Mouse (Mus musculus) neural tube, embryonic 14.5 days (tissue): ENCODE measurements around the gene Ccdc155. TPM values are rescaled to one million over a fixed set of nuclear protein-coding genes. Genes with fewer than 3 reads are reported as not detected.

ENCODE experiments used
- ATAC-seq: fragments of 200-750 bp; cut with Nextera tagmentation; 2 replicates; pipeline ENCODE4 v1.8.0; 2017; ENCODE audit warnings: low read depth, mild to moderate bottlenecking, moderate TSS enrichment, moderate library complexity
- H3K27ac ChIP-seq: fragments of 300-500 bp; sonication (generic); 2 replicates; pipeline ENCODE4 v1.5.1; 2014; ENCODE audit warnings: low read depth, mild to moderate bottlenecking, control low read depth, low read length, moderate library complexity, mixed read lengths
- H3K27me3 ChIP-seq: fragments of 300-500 bp; sonication (generic); 2 replicates; pipeline ENCODE4 v1.6.1; 2014; ENCODE audit warnings: low read length; ENCODE audit not compliant: control insufficient read depth, insufficient read depth
- H3K36me3 ChIP-seq: fragments of 300-500 bp; sonication (generic); 2 replicates; pipeline ENCODE4 v1.6.1; 2014; ENCODE audit warnings: low read length, mixed read lengths; ENCODE audit not compliant: control insufficient read depth, insufficient read depth
- H3K4me1 ChIP-seq: fragments of 300-500 bp; sonication (generic); 2 replicates; pipeline ENCODE4 v1.6.1; 2014; ENCODE audit warnings: low read length; ENCODE audit not compliant: control insufficient read depth, insufficient read depth
- H3K4me2 ChIP-seq: fragments of 300-500 bp; sonication (generic); 2 replicates; pipeline ENCODE4 v1.6.1; 2014; ENCODE audit warnings: mild to moderate bottlenecking, low read depth, low read length, control low read depth
- H3K4me3 ChIP-seq: fragments of 300-500 bp; sonication (generic); 2 replicates; pipeline ENCODE4 v1.5.1; 2014; ENCODE audit warnings: low read depth, low read length, control low read depth, mixed read lengths
- H3K9ac ChIP-seq: fragments of 300-500 bp; sonication (generic); replicated peaks from 2 replicates; pipeline ENCODE4 v1.6.1; 2014; ENCODE audit warnings: low read depth, mild to moderate bottlenecking, control low read depth, low read length, mixed read lengths
- H3K9me3 ChIP-seq: fragments of 300-500 bp; sonication (generic); 2 replicates; pipeline ENCODE4 v1.6.1; 2016; ENCODE audit warnings: low read length; ENCODE audit not compliant: control insufficient read depth
- WGBS: fragments of 180-500 bp; shearing (Covaris S2); extraction: QIAGEN DNeasy Blood & Tissue Kit; methylation state at CpG from one replicate; pipeline ENCODE4 v1.1.7; 2014; 5-methylcytosine and 5-hydroxymethylcytosine counted together
- polyA plus RNA-seq: library from polyadenylated mRNA; unstranded; fragments of >200 nt; fragmentation: Nextera tagmentation; extraction: Ambion mirVana; gene quantifications from 2 replicates; pipeline ENCODE4 v1.2.1, GENCODE M21; 2014

Gene Ccdc155
- polyA plus RNA-seq, 1 experiment from 2014 or later = 0.50 TPM

DNA sequence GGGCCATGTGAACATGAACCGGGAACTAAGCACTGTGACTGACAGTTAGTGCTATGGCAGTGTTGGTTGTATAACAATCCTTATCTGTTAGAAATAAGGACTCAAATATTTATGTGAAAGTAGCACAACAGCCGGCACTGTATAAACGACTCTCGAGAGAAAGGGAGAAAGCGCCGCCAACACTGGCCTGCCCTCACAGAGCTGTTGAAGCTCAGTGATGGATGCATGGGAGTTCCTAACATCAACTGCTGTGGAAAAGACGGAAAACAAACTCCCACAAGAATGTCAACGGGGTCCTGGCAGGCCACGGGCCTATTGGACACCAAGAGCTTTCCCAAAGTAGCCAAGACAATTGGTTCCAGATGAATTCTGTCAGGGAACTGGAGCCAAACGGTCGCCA lies 53.4 kb downstream of the Ccdc155 start:
- ATAC-seq = no peak

DNA sequence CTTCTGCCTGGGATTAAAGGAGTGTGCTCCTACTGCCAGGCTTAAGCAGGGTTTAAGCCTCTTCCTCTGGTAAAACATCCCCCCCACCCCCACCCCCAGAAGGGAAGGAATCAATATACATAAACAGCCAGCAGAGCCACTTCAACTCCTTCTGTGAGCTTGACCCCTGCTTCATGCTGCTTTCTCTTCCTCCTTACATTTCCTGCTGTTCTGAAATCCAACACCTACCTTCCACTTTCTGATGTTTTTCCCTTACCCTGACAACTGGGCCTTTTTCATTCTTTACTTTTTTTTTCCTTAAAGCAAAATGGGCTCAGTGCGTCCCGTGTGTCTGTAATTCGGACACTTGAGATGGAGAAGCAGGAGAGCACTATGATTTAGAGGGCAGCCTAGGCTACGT lies 54.4 kb downstream of the Ccdc155 start:
- Histone ChIP-seq H3K4me1 (peaks cover 5% of the 10 kb centered on the region), H3K27me3 (no peaks in the 10 kb centered on the region), H3K4me2 (no peak overlapping the region), H3K27ac (no peak overlapping the region), H3K36me3 (no peaks in the 10 kb centered on the region), H3K9ac (no peak overlapping the region), H3K4me3 (no peak overlapping the region), H3K9me3 (no peaks in the 10 kb centered on the region)
- 76% methylated on average over 4 of the region's 4 CpGs for WGBS
- ATAC-seq = no peak

More for the DNA sequence above, 53.4 kb downstream of the Ccdc155 start:
- Histone ChIP-seq H3K4me3 (no peak overlapping the region), H3K36me3 (no peaks in the 10 kb centered on the region), H3K27ac (no peak overlapping the region), H3K4me1 (peaks cover 10% of the 10 kb centered on the region), H3K4me2 (no peak overlapping the region), H3K9me3 (no peaks in the 10 kb centered on the region), H3K27me3 (no peaks in the 10 kb centered on the region), H3K9ac (no peak overlapping the region)
- 55% methylated on average over 11 of the region's 11 CpGs for WGBS

DNA sequence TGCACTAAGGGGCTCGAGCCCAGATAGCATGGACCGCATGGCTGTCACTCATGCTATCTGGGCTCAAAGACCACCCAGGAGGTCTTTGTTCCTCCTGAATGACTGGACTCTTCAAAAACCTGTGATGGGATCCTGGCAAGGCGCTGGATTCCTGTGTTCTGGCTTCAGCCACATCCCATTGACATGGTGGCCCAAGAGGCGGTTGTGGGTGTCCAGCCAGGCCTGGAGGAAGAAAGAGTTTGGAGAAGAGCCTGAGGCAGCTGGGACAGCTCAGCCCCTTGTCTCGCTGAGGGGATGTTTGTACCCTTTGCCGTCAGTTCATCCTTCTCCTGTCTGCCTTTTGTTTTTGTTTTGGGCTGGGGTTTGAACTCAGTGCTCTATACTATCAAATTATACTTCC lies 55.1 kb downstream of the Ccdc155 start:
- no peak overlapping the region for H3K9ac ChIP-seq
- no peaks in the 10 kb centered on the region; the same call in 1 of the 2 replicates for H3K4me1 ChIP-seq
- no peak overlapping the region for H3K4me3 ChIP-seq
- no peaks in the 10 kb centered on the region for H3K27me3 ChIP-seq
- no peak overlapping the region for H3K4me2 ChIP-seq
- ATAC-seq = no peak
- H3K36me3 ChIP-seq = no peaks in the 10 kb centered on the region
- H3K27ac ChIP-seq = no peak overlapping the region
- WGBS = 31% methylated on average over 6 of the region's 6 CpGs
- no peaks in the 10 kb centered on the region for H3K9me3 ChIP-seq

DNA sequence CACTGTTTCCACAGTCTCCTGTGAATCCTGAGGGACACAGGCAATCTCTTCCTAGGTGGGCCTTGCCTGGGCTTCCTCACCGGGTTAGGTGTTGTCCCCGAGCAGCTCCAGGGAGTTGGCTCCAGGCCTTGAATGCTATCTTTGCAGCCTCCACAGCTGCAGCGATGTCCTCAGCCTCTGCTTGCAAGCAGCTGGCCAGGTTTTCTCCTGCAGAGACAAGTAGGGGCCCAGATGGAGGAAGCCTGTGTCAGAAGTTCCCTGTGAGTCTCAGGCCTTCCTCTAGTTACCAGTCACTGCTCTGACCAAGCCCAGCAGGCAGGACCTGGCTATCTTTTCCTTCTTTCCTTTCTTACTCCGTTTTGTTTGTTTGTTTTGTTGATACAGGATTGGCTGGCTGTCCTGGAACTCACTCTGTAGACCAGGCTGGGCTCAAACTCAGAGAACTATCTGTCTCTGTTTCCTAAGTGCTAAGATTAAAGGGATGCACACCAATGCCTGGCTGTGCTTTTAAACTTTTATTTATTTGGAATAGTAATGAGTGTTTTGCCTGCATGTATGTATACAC lies 56.1 kb downstream of the Ccdc155 start:
- H3K36me3 ChIP-seq = no peaks in the 10 kb centered on the region; the same call in 1 of the 2 replicates
- H3K9me3 ChIP-seq = no peaks in the 10 kb centered on the region
- no peaks in the 10 kb centered on the region; the same call in 1 of the 2 replicates for H3K4me1 ChIP-seq
- no peaks in the 10 kb centered on the region for H3K27me3 ChIP-seq
- no peak overlapping the region for H3K4me2 ChIP-seq
- H3K27ac ChIP-seq = no peak overlapping the region
- no peak for ATAC-seq
- no peak overlapping the region for H3K4me3 ChIP-seq
- WGBS = 58% methylated on average over 4 of the region's 4 CpGs
- no peak overlapping the region for H3K9ac ChIP-seq

DNA sequence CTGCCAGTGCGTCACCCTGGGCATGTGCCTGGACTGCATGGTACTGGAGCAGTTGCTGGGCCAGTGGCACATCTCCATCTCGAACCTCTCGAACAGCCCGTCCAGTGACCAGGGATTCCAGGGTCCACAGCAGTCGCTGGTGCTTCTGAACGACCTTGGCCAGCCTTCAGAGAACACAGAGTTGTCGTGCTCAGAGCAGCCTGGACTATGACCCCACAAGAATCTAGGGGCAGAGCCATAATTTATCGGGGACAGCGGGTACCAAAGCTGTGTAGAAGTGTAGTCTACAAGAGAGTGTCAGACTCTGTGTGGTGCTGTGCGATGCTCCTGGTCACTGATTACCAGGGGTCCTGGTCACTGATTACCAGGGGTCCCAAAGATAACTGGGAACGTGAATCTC lies 56.8 kb downstream of the Ccdc155 start:
- no peak for ATAC-seq
- H3K4me3 ChIP-seq = no peak overlapping the region
- H3K27ac ChIP-seq = no peak overlapping the region
- no peaks in the 10 kb centered on the region for H3K27me3 ChIP-seq
- no peaks in the 10 kb centered on the region for H3K4me1 ChIP-seq
- H3K9me3 ChIP-seq = no peaks in the 10 kb centered on the region
- no peaks in the 10 kb centered on the region; the same call in 1 of the 2 replicates for H3K36me3 ChIP-seq
- WGBS = 86% methylated on average over 11 of the region's 11 CpGs
- H3K4me2 ChIP-seq = no peak overlapping the region
- no peak overlapping the region for H3K9ac ChIP-seq

DNA sequence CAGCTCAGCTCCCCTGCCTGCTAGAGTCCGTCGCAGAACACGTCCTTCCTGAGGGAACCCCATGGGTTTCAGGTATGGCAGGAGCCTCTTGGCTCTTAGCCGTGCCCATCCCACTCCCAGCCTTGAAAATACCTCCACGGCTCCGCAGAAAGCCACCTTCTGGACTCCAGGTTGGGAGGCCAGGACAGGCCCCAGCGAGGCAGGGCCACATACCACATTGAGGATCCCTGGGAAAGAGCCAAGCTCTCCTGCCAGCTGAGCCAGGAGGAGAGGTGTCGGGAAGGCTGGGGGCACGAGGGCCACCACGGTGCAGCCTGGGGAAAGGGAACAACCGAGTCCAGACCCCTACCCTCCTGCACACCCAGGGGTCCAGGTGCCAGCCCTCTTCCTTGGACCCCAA lies 57.4 kb downstream of the Ccdc155 start:
- 92% methylated on average over 11 of the region's 11 CpGs for WGBS
- no peak overlapping the region for H3K4me2 ChIP-seq
- no peak for ATAC-seq
- H3K9me3 ChIP-seq = no peaks in the 10 kb centered on the region
- no peaks in the 10 kb centered on the region for H3K4me1 ChIP-seq
- H3K4me3 ChIP-seq = no peak overlapping the region
- H3K27me3 ChIP-seq = no peaks in the 10 kb centered on the region
- H3K36me3 ChIP-seq = no peaks in the 10 kb centered on the region; the same call in 1 of the 2 replicates
- no peak overlapping the region for H3K27ac ChIP-seq
- H3K9ac ChIP-seq = no peak overlapping the region

DNA sequence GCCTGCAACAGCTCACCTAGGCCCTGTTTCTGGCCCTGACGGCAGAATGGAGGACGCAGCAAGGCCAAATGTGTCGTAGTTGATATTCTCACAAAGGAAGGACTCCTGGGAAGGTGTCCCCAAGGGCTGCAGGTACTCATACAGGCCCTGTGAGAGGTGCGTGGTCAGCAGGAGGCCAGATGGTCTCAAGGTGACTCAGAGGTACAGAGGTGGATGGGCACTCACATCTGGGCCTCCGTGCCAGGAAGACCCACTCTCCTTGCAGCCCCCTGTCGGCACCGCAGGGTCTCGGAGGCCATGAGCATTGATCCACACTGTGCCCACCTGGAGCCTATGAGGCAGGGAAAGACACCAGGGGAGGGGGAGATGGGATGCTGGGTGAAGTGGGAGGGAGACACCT lies 59.2 kb downstream of the Ccdc155 start:
- WGBS = 92% methylated on average over 8 of the region's 8 CpGs
- H3K27me3 ChIP-seq = no peaks in the 10 kb centered on the region
- ATAC-seq = no peak

DNA sequence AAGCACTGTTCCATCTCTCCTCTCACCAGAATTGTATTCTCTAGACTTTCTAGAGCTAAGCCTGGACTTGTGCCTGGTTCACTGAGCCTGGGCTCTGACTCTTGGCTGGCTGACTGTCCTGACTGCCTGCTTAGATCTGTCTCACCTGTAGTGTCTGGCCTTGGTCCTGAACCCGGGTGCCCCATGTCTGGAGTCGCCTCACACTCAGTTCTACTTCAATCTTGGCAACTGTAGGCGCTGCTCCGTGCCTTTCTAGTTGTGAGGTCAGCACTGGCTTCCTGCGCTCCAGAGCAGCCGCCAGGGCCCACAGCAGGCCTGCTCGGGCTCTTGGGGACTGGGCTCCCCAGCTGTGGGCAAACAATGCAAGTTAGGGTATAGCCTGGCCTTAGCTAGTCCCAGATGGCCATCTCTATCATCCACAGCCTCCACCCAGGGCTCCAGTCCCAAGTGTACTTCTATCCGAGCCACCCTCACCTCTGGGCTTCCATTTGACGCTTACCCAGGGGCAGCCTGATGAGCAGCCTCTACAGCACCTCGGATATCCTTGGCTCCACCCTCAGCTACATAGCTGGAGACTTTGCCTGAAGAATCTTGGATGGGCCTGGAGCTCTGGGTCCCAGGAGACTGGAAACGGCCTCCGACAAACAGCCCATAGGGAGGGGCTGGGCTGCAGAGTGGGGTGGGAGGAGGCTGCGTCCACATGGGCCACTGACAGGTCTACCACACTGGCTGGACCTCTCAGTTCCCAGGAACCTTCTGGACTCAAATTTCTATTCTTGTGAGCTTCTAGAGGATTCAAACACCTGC lies 60.1 kb downstream of the Ccdc155 start:
- Histone ChIP-seq H3K36me3 (no peaks in the 10 kb centered on the region; the same call in 1 of the 2 replicates), H3K27me3 (no peaks in the 10 kb centered on the region), H3K4me3 (no peak overlapping the region), H3K9me3 (no peaks in the 10 kb centered on the region), H3K27ac (no peak overlapping the region), H3K4me2 (no peak overlapping the region), H3K9ac (no peak overlapping the region), H3K4me1 (no peaks in the 10 kb centered on the region)
- 85% methylated on average over 13 of the region's 13 CpGs for WGBS
- ATAC-seq = no peak

More for the DNA sequence above, 59.2 kb downstream of the Ccdc155 start:
- Histone ChIP-seq H3K27ac (no peak overlapping the region), H3K9ac (no peak overlapping the region), H3K4me1 (no peaks in the 10 kb centered on the region), H3K4me3 (no peak overlapping the region), H3K36me3 (no peaks in the 10 kb centered on the region; the same call in 1 of the 2 replicates), H3K9me3 (no peaks in the 10 kb centered on the region), H3K4me2 (no peak overlapping the region)

DNA sequence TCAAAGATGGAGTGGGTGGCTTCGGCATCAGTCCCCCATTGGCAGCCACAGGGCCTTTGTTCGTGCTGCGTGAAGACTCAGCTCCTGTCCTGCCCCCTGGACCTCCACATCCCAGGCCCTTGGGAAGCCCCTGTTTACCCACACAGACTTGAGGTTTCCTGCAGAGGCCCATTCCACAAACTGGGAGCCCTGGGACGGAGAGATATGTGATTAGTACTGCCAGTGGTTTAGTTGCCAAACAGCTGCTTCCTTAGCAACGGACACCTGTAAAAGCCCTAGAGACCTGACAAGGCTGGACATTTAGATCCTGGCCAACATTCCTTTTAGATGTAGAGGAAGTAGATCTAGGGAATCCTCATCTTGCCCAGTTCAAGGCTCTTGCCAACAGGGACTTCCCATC lies 62.8 kb downstream of the Ccdc155 start:
- 96% methylated on average over 5 of the region's 5 CpGs for WGBS
- Histone ChIP-seq H3K4me1 (no peaks in the 10 kb centered on the region), H3K9ac (no peak overlapping the region), H3K27ac (no peak overlapping the region), H3K4me2 (no peak overlapping the region), H3K4me3 (no peak overlapping the region), H3K9me3 (no peaks in the 10 kb centered on the region), H3K36me3 (no peaks in the 10 kb centered on the region; the same call in 1 of the 2 replicates), H3K27me3 (peaks cover 2% of the 10 kb centered on the region; the same call in 1 of the 2 replicates)
- no peak for ATAC-seq
